ENCODE assay signal across 8 mouse cellular contexts in the genomic region with DNA sequence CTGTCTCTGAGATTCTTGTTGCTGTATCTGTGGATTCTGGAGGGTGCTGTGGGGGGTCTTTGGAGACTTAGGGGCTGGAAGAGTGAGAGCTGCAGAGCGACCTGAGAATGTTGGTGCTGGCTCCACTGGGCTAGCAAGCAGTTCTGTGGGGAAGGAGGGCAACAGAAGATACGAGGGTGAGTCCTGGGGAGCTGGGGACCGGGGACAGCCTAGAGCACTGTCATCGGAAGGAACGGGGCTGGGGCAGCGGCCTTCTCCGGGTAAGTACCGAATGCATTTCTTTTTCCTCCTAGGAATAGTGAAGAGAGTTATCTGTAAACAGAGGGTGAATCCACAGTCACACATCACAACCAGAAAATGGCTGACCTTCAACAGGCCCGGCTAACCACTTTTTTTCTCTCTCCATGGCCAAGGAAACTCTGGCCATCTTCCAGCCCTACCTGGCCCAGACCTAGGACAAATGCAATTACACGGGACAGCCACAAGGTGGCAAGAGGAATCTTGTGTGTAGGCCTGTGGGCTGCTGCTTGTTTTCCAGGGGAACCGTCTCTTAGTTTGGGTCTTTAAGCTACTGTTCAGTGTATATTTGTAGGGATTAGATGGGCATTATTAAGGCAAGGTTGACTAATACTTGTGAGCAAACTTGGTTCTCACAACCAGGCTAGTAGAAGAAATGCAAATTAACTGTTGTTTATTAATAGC. TPM values are rescaled to one million over a fixed set of nuclear protein-coding genes. Genes with fewer than 3 reads are reported as not detected.
DNase-seq lines count a peak whose midpoint lies in the region; ATAC-seq lines count a peak whose summit lies in the region.

No protein-coding gene starts in this region.

- no peaks in the 10 kb centered on the region for H3K27me3 ChIP-seq in kidney, embryonic 16.5 days (ENCODE audit: insufficient read depth, low read length)
- H3K27me3 ChIP-seq in liver, embryonic 11.5 days (replicated peaks; ENCODE audit: control insufficient read depth, insufficient read depth, low read length): no peaks in the 10 kb centered on the region
- no peaks in the 10 kb centered on the region for H3K27me3 ChIP-seq in neural tube, embryonic 13.5 days

- no peak overlapping the region for H3K4me2 ChIP-seq in kidney, embryonic 16.5 days (replicated peaks; ENCODE audit: low read depth, low read length)
- no peak overlapping the region for H3K4me2 ChIP-seq in liver, embryonic 11.5 days
- H3K4me2 ChIP-seq in neural tube, embryonic 13.5 days: no peak overlapping the region

- H3K9me3 ChIP-seq in kidney, embryonic 16.5 days (ENCODE audit: low read length): no peaks in the 10 kb centered on the region
- no peaks in the 10 kb centered on the region for H3K9me3 ChIP-seq in liver, embryonic 11.5 days (ENCODE audit: control insufficient read depth, low read length)
- no peaks in the 10 kb centered on the region for H3K9me3 ChIP-seq in neural tube, embryonic 13.5 days

- H3K4me3 ChIP-seq in kidney, embryonic 16.5 days (ENCODE audit: low read length): no peak overlapping the region
- no peak overlapping the region for H3K4me3 ChIP-seq in liver, embryonic 11.5 days (ENCODE audit: low read depth, low read length)
- no peak overlapping the region for H3K4me3 ChIP-seq in neural tube, embryonic 13.5 days

- peak; percentile 70 for ATAC-seq in common myeloid progenitor, adult 5-6 weeks (replicated peaks; ENCODE audit: low read depth, poor library complexity, severe bottlenecking)
- ATAC-seq in kidney, embryonic 16.5 days (ENCODE audit: low FRiP score, low TSS enrichment): peak; percentile 51; the same call in 1 of the 2 replicates
- ATAC-seq in liver, embryonic 11.5 days (replicated peaks; ENCODE audit: low FRiP score): peak; percentile 66; the same call in 1 of the 2 replicates
- peak; percentile 81 for ATAC-seq in neural tube, embryonic 13.5 days (ENCODE audit: low read depth)

- H3K4me1 ChIP-seq in kidney, embryonic 16.5 days (ENCODE audit: insufficient read depth, low read length): no peaks in the 10 kb centered on the region
- no peaks in the 10 kb centered on the region for H3K4me1 ChIP-seq in liver, embryonic 11.5 days (replicated peaks; ENCODE audit: control insufficient read depth, insufficient read depth, low read length)
- no peaks in the 10 kb centered on the region for H3K4me1 ChIP-seq in neural tube, embryonic 13.5 days (replicated peaks)

- 0 out of 2 replicates have a peak, but pooled peaks cover 4% of the 10 kb centered on the region for H3K36me3 ChIP-seq in kidney, embryonic 16.5 days (ENCODE audit: insufficient read depth, low read length)
- 0 out of 2 replicates have a peak, but pooled peaks cover 2% of the 10 kb centered on the region for H3K36me3 ChIP-seq in liver, embryonic 11.5 days (ENCODE audit: control insufficient read depth, insufficient read depth, low read length)
- peaks cover 25% of the 10 kb centered on the region for H3K36me3 ChIP-seq in neural tube, embryonic 13.5 days

- H3K27ac ChIP-seq in kidney, embryonic 16.5 days (ENCODE audit: low read length): no peak overlapping the region; the same call in 1 of the 2 replicates
- H3K27ac ChIP-seq in liver, embryonic 11.5 days (ENCODE audit: low read depth, low read length): no peak overlapping the region
- no peak overlapping the region for H3K27ac ChIP-seq in neural tube, embryonic 13.5 days (replicated peaks)

- peak; percentile 56 for DNase-seq in A20 (ENCODE audit: low read depth, low spot score)
- peak; percentile 64 for DNase-seq in T-cell, adult 2 months (ENCODE audit: low spot score)
- DNase-seq in gastrocnemius, postnatal 25 days: peak; percentile 68
- DNase-seq in liver, embryonic 11.5 days (ENCODE audit: low spot score): no peak
- DNase-seq in thymus, postnatal 25 days: peak; percentile 59

- no peak overlapping the region for H3K9ac ChIP-seq in kidney, embryonic 16.5 days (replicated peaks; ENCODE audit: low read length)
- no peak overlapping the region for H3K9ac ChIP-seq in liver, embryonic 11.5 days (ENCODE audit: low read depth, low read length)
- no peak overlapping the region for H3K9ac ChIP-seq in neural tube, embryonic 13.5 days

- WGBS in kidney, embryonic 16.5 days: 67% methylated on average over 11 of the region's 11 CpGs
- 68% methylated on average over 11 of the region's 11 CpGs for WGBS in liver, embryonic 11.5 days
- WGBS in neural tube, embryonic 13.5 days: 72% methylated on average over 11 of the region's 11 CpGs

RNA-seq across cellular contexts. Expression of a gene that starts 22.0 kb away (rescaled TPM):
- total RNA-seq in common myeloid progenitor, adult 5-6 weeks (2017): 277 and 287 TPM in 2 replicates
- 100 to 1,000 TPM; 255 to 270 TPM for total RNA-seq in gastrocnemius, postnatal 25 days (2021)
- polyA plus RNA-seq in kidney, embryonic 16.5 days (2015; fragmentation: Nextera tagmentation; extraction: Ambion mirVana): 742 and 792 TPM in 2 replicates
- 503 and 546 TPM in 2 replicates for polyA plus RNA-seq in liver, embryonic 11.5 days (2014; fragmentation: Nextera tagmentation; extraction: Ambion mirVana)
- polyA plus RNA-seq in neural tube, embryonic 13.5 days (2015; fragmentation: Nextera tagmentation; extraction: Ambion mirVana): 1,170 and 1,204 TPM in 2 replicates

RNA-seq across cellular contexts. Expression of a gene that starts 29.0 kb away (rescaled TPM):
- total RNA-seq in common myeloid progenitor, adult 5-6 weeks (2017): 1.2 TPM in 2 replicates
- 1 to 10 TPM in 1 of 2 experiments, under 1 TPM in 1; 0.36 to 1.0 TPM for total RNA-seq in gastrocnemius, postnatal 25 days (2021)
- polyA plus RNA-seq in kidney, embryonic 16.5 days (2015; fragmentation: Nextera tagmentation; extraction: Ambion mirVana): 5.6 and 7.1 TPM in 2 replicates
- 6.6 and 6.8 TPM in 2 replicates for polyA plus RNA-seq in liver, embryonic 11.5 days (2014; fragmentation: Nextera tagmentation; extraction: Ambion mirVana)
- polyA plus RNA-seq in neural tube, embryonic 13.5 days (2015; fragmentation: Nextera tagmentation; extraction: Ambion mirVana): 5.9 TPM in 2 replicates

RNA-seq across cellular contexts. Expression of a gene that starts 40.0 kb away (rescaled TPM):
- total RNA-seq in common myeloid progenitor, adult 5-6 weeks (2017): not detected in 2 replicates
- total RNA-seq in gastrocnemius, postnatal 25 days (2021): not detected
- not detected in 2 replicates for polyA plus RNA-seq in kidney, embryonic 16.5 days (2015; fragmentation: Nextera tagmentation; extraction: Ambion mirVana)
- not detected in 2 replicates for polyA plus RNA-seq in liver, embryonic 11.5 days (2014; fragmentation: Nextera tagmentation; extraction: Ambion mirVana)
- not detected in 2 replicates for polyA plus RNA-seq in neural tube, embryonic 13.5 days (2015; fragmentation: Nextera tagmentation; extraction: Ambion mirVana)
